Mouse (Mus musculus) G1E (cell line): Measurements from ENCODE around the gene Gm12185. TPM values are rescaled to one million over a fixed set of nuclear protein-coding genes. Genes with fewer than 3 reads are reported as not detected.
"Not testable (repeated sequence)": the region's sequence is repeated elsewhere in the genome, so short reads cannot be mapped to it uniquely, and the experiment has no call there.

Source experiments
- ATAC-seq: 2 replicates; pipeline ENCODE4 v1.8.0; 2016; ENCODE audit warnings: mild to moderate bottlenecking; ENCODE audit not compliant: insufficient number of reproducible peaks, poor library complexity, low FRiP score, severe bottlenecking; ENCODE audit errors: extremely low read depth
- DNase-seq: peaks from one replicate; pipeline ENCODE4 v3.0.0; 2012; ENCODE audit warnings: low spot score
- H3K27me3 ChIP-seq: 2 replicates; pipeline ENCODE4 v1.6.1; 2012; ENCODE audit warnings: mild to moderate bottlenecking, low read length, inconsistent platforms; ENCODE audit not compliant: insufficient read depth
- H3K36me3 ChIP-seq: replicated peaks from 2 replicates; pipeline ENCODE3; 2012; ENCODE audit warnings: mild to moderate bottlenecking, inconsistent platforms
- H3K4me1 ChIP-seq: 2 replicates; pipeline ENCODE4 v1.6.1; 2012; ENCODE audit warnings: low read depth, low read length, inconsistent platforms, mixed read lengths; ENCODE audit not compliant: insufficient read depth
- H3K4me3 ChIP-seq: 2 replicates; pipeline ENCODE4 v1.5.1; 2012; ENCODE audit warnings: low read depth, mild to moderate bottlenecking, inconsistent platforms, low read length, moderate library complexity, mixed read lengths
- H3K9me3 ChIP-seq: replicated peaks from 2 replicates; pipeline ENCODE4 v1.6.1; 2012; ENCODE audit warnings: inconsistent platforms
- CTCF ChIP-seq: IDR thresholded peaks from 2 replicates; pipeline ENCODE4 v1.5.1; 2012; ENCODE audit warnings: low read depth, low read length, inconsistent platforms, mixed read lengths
- GATA1 ChIP-seq: IDR thresholded peaks from 2 replicates; pipeline ENCODE4 v1.6.1; 2012; ENCODE audit warnings: borderline replicate concordance, low read length, inconsistent platforms, mixed read lengths
- GATA2 ChIP-seq: IDR thresholded peaks from 2 replicates; pipeline ENCODE4 v1.6.1; 2012; ENCODE audit warnings: low read depth, low read length, inconsistent platforms, borderline replicate concordance
- POLR2AphosphoS5 ChIP-seq: IDR thresholded peaks from 2 replicates; pipeline ENCODE4 v1.6.1; 2012; ENCODE audit warnings: low read depth, low read length, inconsistent platforms; ENCODE audit not compliant: insufficient replicate concordance
- TAL1 ChIP-seq: conservative IDR thresholded peaks from 2 replicates; pipeline ENCODE4 v1.6.1; 2012; ENCODE audit warnings: low read depth, low read length, inconsistent platforms, mixed read lengths
- polyA plus RNA-seq: library from polyadenylated mRNA; stranded (reverse); fragments of >175 nt; gene quantifications from 2 replicates; pipeline ENCODE4 v1.2.3, GENCODE M21; 2012
- total RNA-seq, 2 experiments: library from RNA; stranded (forward) in 1 of 2; stranded (reverse) in 1 of 2; fragments of 200-1000 nt in 1 of 2; fragments of >200 nt in 1 of 2; fragmentation: Nextera tagmentation in 1 of 2; gene quantifications; 2 replicates each; pipeline ENCODE4 v1.2.3; 2014 to 2017

Gm12185 gene
- total and polyA plus RNA-seq, 3 experiments, result 0.15 to 0.33 TPM; not detected in 1

DNA sequence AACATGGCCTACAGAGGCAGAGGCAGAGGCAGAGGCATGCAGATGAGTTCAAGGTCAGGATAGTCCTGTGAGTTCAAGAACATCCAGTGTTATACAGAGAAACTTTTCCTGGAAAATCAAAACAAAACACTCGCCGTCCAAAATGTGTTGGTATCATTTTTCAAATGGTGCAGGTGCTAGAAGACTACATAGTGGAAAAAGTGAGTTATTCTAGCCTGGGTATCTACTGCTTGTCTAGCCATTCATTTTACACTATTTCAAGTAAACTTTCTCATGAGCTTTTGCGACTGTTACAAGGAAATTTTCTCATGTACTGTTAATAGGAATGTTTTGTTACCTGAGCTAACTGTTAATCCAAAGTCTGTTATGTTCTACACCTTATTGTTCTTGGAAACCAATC lies 73.6 kb downstream of the Gm12185 start:
- TF ChIP-seq GATA1 (no peak), GATA2 (no peak), TAL1 (no peak), CTCF (no peak), POLR2AphosphoS5 (no peak)
- Histone ChIP-seq H3K27me3 (no peaks in the 10 kb centered on the region), H3K36me3 (no peaks in the 10 kb centered on the region), H3K9me3 (no peaks in the 10 kb centered on the region), H3K4me3 (no peak overlapping the region), H3K4me1 (peaks cover 4% of the 10 kb centered on the region; the same call in 1 of the 2 replicates)
- DNase-seq (no peak), ATAC-seq (no peak)

DNA sequence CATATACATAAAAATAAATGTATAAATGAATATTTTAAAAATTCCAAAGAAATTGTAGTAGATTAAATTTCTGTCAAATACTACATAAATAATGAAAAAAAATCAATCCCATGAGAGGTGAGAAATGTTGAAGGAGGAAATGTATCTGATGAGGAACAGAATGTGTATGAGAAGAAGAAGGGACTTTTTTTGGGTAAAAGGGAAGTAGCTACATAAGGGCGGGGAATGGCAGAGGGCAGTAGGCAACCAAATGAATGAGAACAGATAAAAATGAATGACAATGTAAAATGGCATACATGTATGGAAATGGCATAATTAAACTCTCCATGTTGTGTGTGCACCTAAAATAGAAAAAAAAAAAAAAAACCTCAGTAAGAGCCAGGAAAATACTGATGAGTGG lies 78.4 kb downstream of the Gm12185 start:
- peaks cover 12% of the 10 kb centered on the region for H3K4me1 ChIP-seq
- no peaks in the 10 kb centered on the region for H3K27me3 ChIP-seq
- no peak overlapping the region for H3K4me3 ChIP-seq
- no peak for DNase-seq
- TF ChIP-seq GATA1 (no peak), TAL1 (no peak), CTCF (no peak), GATA2 (no peak), POLR2AphosphoS5 (no peak)
- no peak for ATAC-seq
- H3K9me3 ChIP-seq, result no peaks in the 10 kb centered on the region
- H3K36me3 ChIP-seq, result no peaks in the 10 kb centered on the region

GRCm38 (mm10) chr11:48908459-48908858 lies 83.6 kb downstream of the Gm12185 start:
- DNase-seq (peak; percentile 23), ATAC-seq (peak; percentile 90)
- Histone ChIP-seq H3K36me3 (no peaks in the 10 kb centered on the region), H3K9me3 (no peaks in the 10 kb centered on the region), H3K4me3 (no peak overlapping the region), H3K27me3 (no peaks in the 10 kb centered on the region), H3K4me1 (peaks cover 26% of the 10 kb centered on the region)
- TF ChIP-seq POLR2AphosphoS5, result no peak
- no peak for TF ChIP-seq GATA1
- no peak for TF ChIP-seq TAL1
- TF ChIP-seq CTCF, result no peak
- no peak for TF ChIP-seq GATA2

GRCm38 (mm10) chr11:48902021-48902420 lies 90.0 kb downstream of the Gm12185 start, which contains the start of gene Gm5431:
Gene Gm5431, minus strand, starts transcription at chr11:48902214.
- ATAC-seq, result no peak
- Histone ChIP-seq H3K4me3 (no peak within 1 kb of the TSS), H3K4me1 (peaks cover 23% of the 10 kb centered on the region), H3K9me3 (no peaks in the 10 kb centered on the region), H3K36me3 (no peaks in the 10 kb centered on the region), H3K27me3 (no peaks in the 10 kb centered on the region)
- no peak for DNase-seq
- no peak for TF ChIP-seq CTCF

DNA sequence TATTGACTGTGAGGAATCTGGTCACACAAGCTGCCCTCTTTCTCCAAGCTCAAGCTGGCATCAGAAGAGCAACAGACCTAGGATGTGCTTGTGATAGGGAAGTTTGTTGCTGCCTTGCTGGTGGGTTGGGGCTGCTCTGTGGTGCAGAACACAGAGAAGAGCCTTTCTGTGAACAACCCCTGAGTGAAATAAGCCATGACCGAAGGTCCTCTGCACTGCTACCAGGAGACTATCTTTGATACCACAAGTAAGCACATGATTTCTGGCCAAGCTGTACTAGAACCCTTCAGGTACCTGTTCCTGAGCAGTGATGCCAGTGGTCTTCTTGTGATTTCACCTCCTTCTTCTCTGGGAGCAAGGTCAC lies 90.5 kb downstream of the Gm12185 start:
- peaks cover 23% of the 10 kb centered on the region for H3K4me1 ChIP-seq
- H3K27me3 ChIP-seq, DNase-seq, H3K4me3 ChIP-seq, H3K36me3 ChIP-seq, H3K9me3 ChIP-seq, ATAC-seq: not testable (repeated sequence)

DNA sequence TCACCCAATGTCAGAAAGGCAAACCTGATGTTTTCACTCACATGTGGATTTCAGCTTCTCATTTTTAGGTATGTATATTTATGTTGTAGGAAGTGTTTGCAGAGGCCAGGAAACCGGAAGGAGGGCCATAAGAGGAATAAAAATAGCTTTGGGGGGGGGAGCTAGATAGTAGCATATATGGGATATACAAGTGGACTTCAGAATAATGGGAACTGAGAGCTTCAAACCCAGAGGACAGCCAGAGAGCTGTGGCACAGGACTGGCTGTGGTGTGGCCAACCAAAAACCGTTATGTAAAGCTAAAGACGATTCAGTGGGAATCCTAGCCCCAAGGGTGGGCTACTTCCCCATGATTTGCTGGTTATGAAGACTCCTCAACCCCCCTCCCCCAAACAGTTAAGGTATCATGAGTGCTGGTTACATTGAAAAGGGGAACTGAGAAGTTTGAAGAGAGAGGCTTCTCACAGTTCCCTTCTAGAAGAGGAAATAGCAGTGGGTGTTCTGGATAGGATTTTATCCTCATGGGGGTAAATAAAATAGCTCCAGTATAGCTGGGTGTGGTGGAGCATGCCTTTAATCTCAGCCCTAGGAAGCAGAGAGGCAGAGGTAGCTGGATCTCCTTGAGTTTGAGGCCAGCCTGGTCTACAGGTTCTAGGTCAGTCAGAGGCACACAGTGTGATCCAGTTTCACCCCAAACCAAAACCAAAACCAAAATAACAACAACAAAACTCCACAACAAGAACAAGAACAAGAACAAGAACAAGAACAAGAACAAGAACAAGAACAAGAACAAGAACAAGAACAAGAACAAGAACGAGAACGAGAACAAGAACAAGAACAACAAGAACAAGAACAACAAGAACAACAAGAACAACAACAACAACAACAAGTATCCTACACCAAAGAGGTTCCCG lies 91.1 kb downstream of the Gm12185 start:
- peaks cover 23% of the 10 kb centered on the region for H3K4me1 ChIP-seq
- H3K36me3 ChIP-seq, H3K4me3 ChIP-seq, H3K27me3 ChIP-seq, H3K9me3 ChIP-seq, DNase-seq: not testable (repeated sequence)
- peak; percentile 40; the same call in 1 of the 2 replicates for ATAC-seq

DNA sequence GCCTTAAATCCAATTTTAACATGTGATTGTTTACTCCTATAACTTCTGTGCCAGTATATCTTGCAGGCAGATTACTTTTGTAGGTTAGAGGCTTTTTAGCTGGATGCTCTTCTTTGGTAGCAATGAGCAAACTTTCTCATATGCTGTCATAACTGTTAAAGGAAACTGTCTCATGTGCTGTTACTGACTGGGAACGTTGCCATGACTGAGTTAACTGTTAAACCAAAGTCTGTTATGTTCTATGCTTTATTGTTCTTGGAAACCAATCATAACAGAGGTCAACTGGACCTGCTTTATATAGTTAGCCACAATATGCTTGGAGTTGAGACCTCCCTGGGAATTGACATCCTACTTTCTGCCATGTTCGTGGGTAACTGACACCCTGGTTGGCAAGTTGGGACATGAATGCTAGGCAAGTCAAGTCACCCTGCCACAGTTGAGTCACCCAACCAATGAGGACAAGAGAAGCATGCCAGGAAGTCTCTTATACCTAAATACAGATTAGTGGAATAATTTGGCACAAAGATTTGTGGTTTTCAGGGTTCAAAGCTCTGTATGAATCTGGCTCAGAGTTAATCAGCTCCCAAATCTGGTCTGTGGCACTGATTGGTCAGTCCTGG lies 93.1 kb downstream of the Gm12185 start:
- no peak for TF ChIP-seq POLR2AphosphoS5
- no peak for TF ChIP-seq GATA1
- no peak for TF ChIP-seq TAL1
- no peak for TF ChIP-seq CTCF
- no peak for TF ChIP-seq GATA2
- peaks cover 17% of the 10 kb centered on the region for H3K4me1 ChIP-seq
- H3K36me3 ChIP-seq, result no peaks in the 10 kb centered on the region
- ATAC-seq, result no peak
- no peaks in the 10 kb centered on the region for H3K9me3 ChIP-seq
- DNase-seq, result no peak
- H3K4me3 ChIP-seq, result no peak overlapping the region
- H3K27me3 ChIP-seq, result no peaks in the 10 kb centered on the region
